Mouse (Mus musculus) myocyte (in vitro differentiated cells): ENCODE results near the gene Kcnk6.

Source experiments
- E2F4 ChIP-seq: IDR thresholded peaks from one replicate; pipeline ENCODE4 v1.6.1; 2011; ENCODE audit warnings: mild to moderate bottlenecking, control low read depth, moderate library complexity; ENCODE audit not compliant: insufficient read depth
- MAX ChIP-seq: IDR thresholded peaks from one replicate; pipeline ENCODE4 v1.6.1; 2011; ENCODE audit warnings: low read depth, mild to moderate bottlenecking, control low read depth
- POLR2A ChIP-seq: IDR thresholded peaks from one replicate; pipeline ENCODE4 v1.6.1; 2011; ENCODE audit warnings: low read depth, mild to moderate bottlenecking, control low read depth, moderate library complexity; ENCODE audit not compliant: insufficient read length

DNA sequence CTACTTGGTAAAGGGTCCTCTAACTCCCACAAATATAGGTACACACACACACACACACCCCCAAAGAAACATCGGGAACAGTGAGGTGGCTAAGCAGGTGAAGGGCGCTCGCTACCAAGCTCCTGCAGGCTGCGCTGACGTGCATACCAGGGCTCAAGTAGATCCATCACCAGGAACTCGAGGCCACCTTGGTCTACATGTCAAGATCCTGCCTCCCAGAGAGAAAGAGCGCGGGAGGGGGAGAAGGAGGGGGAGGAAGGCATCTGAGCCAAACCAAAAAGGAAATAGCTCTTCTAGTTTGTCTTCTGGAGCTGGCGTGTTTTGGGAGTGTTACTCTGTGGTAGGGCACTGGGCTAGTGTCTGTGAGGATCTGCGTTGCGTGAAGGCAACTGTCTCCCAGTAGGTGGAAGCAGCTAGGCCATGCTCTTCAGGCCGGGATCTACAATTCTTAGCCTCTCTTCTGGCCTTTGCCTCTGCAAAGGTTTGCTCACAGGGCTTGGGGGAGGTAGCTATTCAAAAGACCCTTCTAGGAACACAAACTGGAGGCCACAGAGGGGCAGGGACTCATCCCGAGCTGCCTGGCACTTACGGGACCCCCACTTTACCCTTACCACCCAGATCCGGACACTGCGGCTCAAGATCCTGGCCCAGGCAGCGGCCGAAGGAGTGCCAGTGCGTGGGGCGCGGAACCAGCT is 14.5 kb upstream of the Kcnk6 start:
- no peak for TF ChIP-seq POLR2A
- TF ChIP-seq E2F4, result no peak
- no peak for TF ChIP-seq MAX
